Mouse (Mus musculus): ENCODE results near the gene Nabp2.

The Nabp2 gene

GRCm38 (mm10) chr10:128388941-128389340, 22.4 kb downstream of the Nabp2 start:
- DNase-seq (ENCODE audit: low spot score in 2 of 2) = no peak

DNA sequence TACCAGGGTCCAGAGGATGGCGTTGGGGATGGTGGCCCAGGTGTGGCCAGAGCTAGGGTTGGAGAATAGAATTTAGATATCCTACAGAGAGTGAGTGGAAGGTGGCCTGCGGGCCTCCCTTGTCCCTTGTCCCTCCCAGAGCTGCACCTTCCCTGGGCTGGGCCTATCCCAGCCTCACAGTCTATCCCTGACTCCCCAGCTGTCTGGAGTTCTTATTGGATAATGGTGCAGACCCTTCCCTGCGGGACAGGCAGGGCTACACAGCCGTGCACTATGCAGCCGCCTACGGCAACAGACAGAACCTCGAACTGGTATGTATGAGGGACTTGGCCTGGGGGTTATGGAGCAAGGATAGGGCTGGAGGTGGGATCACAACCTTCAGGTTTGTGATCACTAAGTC, 25.4 kb downstream of the Nabp2 start:
- no peak for DNase-seq (ENCODE audit: low spot score in 2 of 2)

- no peak for DNase-seq (ENCODE audit: low spot score in 2 of 2)
These were observed 28.8 kb downstream of the Nabp2 start for GRCm38 (mm10) chr10:128382482-128382881.

- no peak for DNase-seq (ENCODE audit: low spot score in 2 of 2)
These were observed 30.7 kb downstream of the Nabp2 start for GRCm38 (mm10) chr10:128380565-128380964.

- DNase-seq (ENCODE audit: low spot score in 2 of 2) = no peak
These were observed 32.0 kb downstream of the Nabp2 start for GRCm38 (mm10) chr10:128379260-128379659.

GRCm38 (mm10) chr10:128378462-128378861, 32.8 kb downstream of the Nabp2 start:
- DNase-seq (ENCODE audit: low spot score in 2 of 2) = no peak

GRCm38 (mm10) chr10:128377940-128378448, 33.3 kb downstream of the Nabp2 start:
- no peak for DNase-seq (ENCODE audit: low spot score in 2 of 2)

DNA sequence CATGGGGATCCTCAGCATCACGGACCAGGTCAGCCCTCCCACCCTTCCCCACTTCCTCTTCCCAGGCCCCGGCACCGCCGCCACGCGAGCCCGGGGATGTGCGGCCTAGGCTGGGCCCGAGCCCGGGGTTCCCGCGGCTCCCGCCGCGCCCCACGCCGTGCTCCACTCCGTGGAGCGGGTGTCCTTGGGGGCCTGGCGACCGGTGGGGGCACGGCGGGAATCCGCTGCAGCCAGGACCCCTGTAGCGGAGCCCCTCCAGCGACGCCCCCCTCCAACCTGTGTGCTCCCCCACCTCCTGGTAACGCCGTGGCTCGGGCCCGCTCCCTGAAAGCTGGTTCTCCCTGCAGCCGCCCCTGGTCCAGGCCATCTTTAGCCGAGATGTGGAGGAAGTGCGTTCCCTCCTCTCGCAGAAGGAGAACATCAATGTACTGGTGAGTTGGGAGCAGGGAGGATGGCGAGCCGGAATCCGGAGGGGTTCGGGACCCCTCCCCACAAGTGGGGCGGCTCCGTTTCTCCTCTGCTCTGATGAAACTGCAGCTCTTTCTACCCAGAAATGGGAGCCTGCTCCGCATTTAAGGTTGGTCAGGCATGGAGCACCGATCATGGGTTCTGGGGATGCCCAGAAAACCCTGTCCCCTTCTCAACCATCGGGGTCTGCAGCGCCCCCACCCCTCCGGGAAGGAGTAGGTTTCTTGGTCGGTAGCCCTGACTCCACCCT, 33.9 kb downstream of the Nabp2 start:
- DNase-seq (ENCODE audit: low spot score in 2 of 2) = peak in 1 of 2 experiments; percentile 47

DNA sequence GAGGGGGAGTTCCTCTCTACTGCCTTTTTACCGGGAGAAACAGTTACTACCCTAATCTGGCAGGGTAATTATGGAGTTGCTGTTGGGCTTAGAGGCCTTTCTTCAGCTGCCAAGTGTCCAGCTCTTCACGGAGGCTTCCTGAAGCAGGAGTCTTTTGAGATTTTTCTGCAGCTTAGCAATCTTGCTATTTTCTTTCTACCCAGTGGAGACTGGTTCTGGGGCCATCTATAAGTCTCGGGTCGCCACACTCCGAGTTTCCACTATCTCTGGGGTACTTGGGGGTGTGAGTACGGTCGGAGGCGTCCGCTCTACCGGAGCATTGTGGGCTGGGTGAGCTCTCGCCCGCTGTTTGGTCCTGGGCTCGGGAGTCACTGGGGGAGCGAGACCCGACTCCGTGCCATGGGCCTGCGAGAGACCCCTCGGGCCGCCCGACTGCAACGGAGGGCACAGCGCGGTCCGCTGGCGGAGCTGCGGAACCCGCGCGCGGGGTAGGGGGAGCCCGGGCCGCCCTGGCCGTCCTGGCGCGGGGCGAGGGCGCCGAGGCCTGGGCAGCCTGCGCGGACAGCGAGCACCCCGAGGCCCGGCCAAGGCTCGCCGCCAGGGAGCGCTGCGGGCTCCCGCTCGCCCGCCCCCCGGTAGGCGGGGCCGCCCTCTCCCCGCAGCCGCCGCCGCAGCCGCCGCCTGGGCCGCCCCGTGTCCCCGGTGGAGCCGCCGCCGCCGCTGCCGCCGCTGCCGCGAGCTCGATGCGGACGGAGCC, 34.7 kb downstream of the Nabp2 start, which contains the start of gene Ankrd52:
Gene Ankrd52 (plus strand): TSS at position 661 of the 757 bp plus-strand sequence.
- DNase-seq (ENCODE audit: low spot score in 2 of 2) = peak in 1 of 2 experiments; percentile 62

DNA sequence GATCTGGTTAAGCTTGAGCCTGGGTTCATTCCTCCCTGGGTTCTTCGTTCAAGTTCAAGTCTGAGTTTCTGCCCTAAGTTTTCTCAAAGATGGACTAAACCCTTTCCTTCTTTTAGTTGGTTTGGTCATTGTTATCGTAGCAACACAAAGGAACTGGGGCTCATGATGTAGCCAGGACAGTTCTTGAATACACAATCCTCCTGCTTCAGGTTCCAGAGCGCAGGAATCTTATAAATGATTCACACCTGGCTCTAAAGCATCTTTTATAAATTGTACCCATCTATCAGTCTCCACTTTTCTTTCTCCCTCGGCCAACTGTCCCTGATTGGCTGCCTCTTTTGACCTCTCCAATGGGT, 35.2 kb downstream of the Nabp2 start:
- DNase-seq (ENCODE audit: low spot score in 2 of 2) = no peak

GRCm38 (mm10) chr10:128374393-128374792, 36.9 kb downstream of the Nabp2 start:
- no peak for DNase-seq (ENCODE audit: low spot score in 2 of 2)

GRCm38 (mm10) chr10:128372989-128373748, 38.1 kb downstream of the Nabp2 start:
- no peak for DNase-seq (ENCODE audit: low spot score in 2 of 2)

DNA sequence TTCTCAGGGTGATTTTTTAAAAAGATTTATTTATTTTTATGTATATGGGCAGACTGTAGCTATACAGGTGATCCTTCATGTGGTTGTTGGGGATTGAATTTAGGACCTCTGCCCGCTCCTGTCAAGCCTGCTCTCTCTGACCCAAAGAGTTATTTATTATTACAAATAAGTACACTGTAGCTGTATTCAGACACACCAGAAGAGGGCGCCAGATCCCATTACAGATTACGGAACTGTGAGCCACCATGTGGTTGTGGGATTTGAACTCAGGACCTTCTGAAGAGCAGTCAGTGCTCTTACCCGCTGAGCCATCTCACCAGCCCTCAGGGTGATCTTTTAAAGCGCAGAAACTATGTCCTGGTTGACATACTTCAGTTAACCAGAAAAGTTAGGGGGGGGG, 39.1 kb downstream of the Nabp2 start:
- no peak for DNase-seq (ENCODE audit: low spot score in 2 of 2)

GRCm38 (mm10) chr10:128370601-128371000, 40.7 kb downstream of the Nabp2 start:
- no peak for DNase-seq (ENCODE audit: low spot score in 2 of 2)

GRCm38 (mm10) chr10:128370021-128370420, 41.3 kb downstream of the Nabp2 start:
- no peak for DNase-seq (ENCODE audit: low spot score in 2 of 2)

DNA sequence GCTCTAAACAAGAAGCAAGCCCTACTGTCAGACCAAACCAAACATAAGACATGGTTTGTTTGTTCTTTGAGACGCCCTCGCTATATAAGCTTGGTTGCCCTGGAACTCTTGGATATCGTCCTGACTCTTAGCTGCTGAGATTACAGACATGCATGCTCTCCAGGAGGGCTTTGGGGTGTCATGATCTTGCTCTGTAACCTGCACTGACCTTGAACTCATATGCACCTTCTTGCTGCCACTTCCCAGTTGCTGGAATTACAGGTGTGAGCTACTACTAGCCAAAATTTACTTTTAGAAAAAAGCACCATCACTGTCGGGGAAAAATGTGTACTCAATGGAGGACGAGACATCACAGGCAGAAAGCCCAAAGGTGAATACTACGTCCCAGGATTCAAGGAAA, 41.7 kb downstream of the Nabp2 start:
- DNase-seq (ENCODE audit: low spot score in 2 of 2) = no peak

DNA sequence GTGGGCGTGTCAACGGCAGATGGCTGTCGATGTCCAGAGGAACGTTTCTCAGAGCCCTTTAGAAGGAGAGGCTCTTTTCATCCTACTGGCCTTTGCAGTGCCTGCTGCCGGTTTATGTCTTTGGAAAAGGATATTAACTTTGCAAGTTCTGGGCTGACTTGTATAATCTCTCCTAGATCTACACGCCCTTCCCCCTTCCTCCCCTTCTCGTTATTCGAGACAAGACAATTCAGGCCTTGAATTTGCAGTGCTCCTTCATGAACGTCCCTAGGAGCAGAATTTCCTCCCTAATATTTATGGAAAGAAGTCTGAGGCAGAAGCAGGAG, 42.1 kb downstream of the Nabp2 start:
- DNase-seq (ENCODE audit: low spot score in 2 of 2) = no peak

- DNase-seq (ENCODE audit: low spot score in 2 of 2) = peak; percentile 86 to 92
These were observed 42.7 kb downstream of the Nabp2 start, which contains the start of gene Coq10a for GRCm38 (mm10) chr10:128368402-128369217. TSS of gene Coq10a (minus strand) at chr10:128368997.

GRCm38 (mm10) chr10:128367899-128368401, 43.3 kb downstream of the Nabp2 start:
- no peak for DNase-seq (ENCODE audit: low spot score in 2 of 2)

- DNase-seq (ENCODE audit: low spot score in 2 of 2) = no peak
These were observed 48.7 kb downstream of the Nabp2 start for GRCm38 (mm10) chr10:128362568-128362967.

GRCm38 (mm10) chr10:128361836-128362235, 49.5 kb downstream of the Nabp2 start:
- DNase-seq (ENCODE audit: low spot score in 2 of 2) = no peak

Measured in frontal cortex, postnatal 14 days (tissue).